Mouse (Mus musculus) duodenum, adult 2 months (tissue): ENCODE measurements around the gene Amy2a3. TPM values are rescaled to one million over a fixed set of nuclear protein-coding genes. Genes with fewer than 3 reads are reported as not detected.

Experiments used
- polyA plus RNA-seq: library from polyadenylated mRNA; depleted of rRNA; stranded (reverse); fragments of >200 nt; gene quantifications from 2 replicates; pipeline ENCODE4 v1.2.3, GENCODE M21; 2012; ENCODE audit warnings: low replicate concordance; rRNA removed

The Amy2a3 gene
- polyA plus RNA-seq, result 72.3 TPM in 1 of 2 replicates, not detected in the other

GRCm38 (mm10) chr3:113323952-113324351 is at the start of gene Amy2a3:
Gene Amy2a3 (minus strand): TSS chr3:113324052.

GRCm38 (mm10) chr3:113356558-113356957 is 32.7 kb upstream of the Amy2a3 start, which contains the start of gene Amy2a2:
Gene Amy2a2 (minus strand): TSS chr3:113356658.

GRCm38 (mm10) chr3:113291349-113291748 is 32.5 kb downstream of the Amy2a3 start, which contains the start of gene Amy2a4:
Gene Amy2a4 (minus strand): TSS chr3:113291449.

Other genes with a start within 250 kb of the Amy2a3 start
- gene Amy2a5, start 65.2 kb downstream of the Amy2a3 start, polyA plus RNA-seq, result 0.34 and 62.5 TPM in 2 replicates
- gene Amy2a4, start 32.6 kb downstream of the Amy2a3 start, polyA plus RNA-seq, result 72.3 TPM in 1 of 2 replicates, not detected in the other
- gene Amy2a2, start 32.6 kb upstream of the Amy2a3 start, polyA plus RNA-seq, result 72.3 TPM in 1 of 2 replicates, not detected in the other
- gene Amy2a1, start 208.4 kb upstream of the Amy2a3 start, polyA plus RNA-seq, result not detected in 2 replicates